Mouse (Mus musculus) heart, postnatal 0 days (tissue): ENCODE measurements around the gene Epha4.

Experiments
- CTCF ChIP-seq: IDR thresholded peaks from 2 replicates; pipeline ENCODE4 v1.5.1; 2016; ENCODE audit warnings: antibody characterized with exemption, control low read depth, low read depth
- EP300 ChIP-seq: IDR thresholded peaks from 2 replicates; pipeline ENCODE4 v1.6.1; 2016; ENCODE audit warnings: antibody characterized with exemption, low read depth

GRCm38 (mm10) chr1:77338346-77338745, 176.5 kb downstream of the Epha4 start:
- no peak for TF ChIP-seq EP300
- no peak for TF ChIP-seq CTCF
